Mouse (Mus musculus) brain, embryonic 14.5 days (tissue): ENCODE measurements at regions not wholly inside any gene's neighbourhood (a gene's known extent, or its start where the extent isn't known, plus 50 kb on each side); places are given as distances from the start of the nearest gene placed in this dataset.

Experiments
- DNase-seq: peaks from one replicate; pipeline ENCODE4 v3.0.0-alpha.2; 2011; ENCODE audit warnings: low read depth
- CTCF ChIP-seq: fragments of 200-500 bp; IDR thresholded peaks from 2 replicates; pipeline ENCODE4 v1.5.1; 2012; ENCODE audit warnings: inconsistent platforms, mild to moderate bottlenecking, moderate library complexity, borderline replicate concordance; ENCODE audit not compliant: insufficient read depth, insufficient read length; ENCODE audit errors: extremely low read depth
- POLR2A ChIP-seq: fragments of 200-500 bp; IDR thresholded peaks from 2 replicates; pipeline ENCODE4 v1.6.1; 2012; ENCODE audit warnings: mild to moderate bottlenecking, inconsistent platforms, borderline replicate concordance; ENCODE audit not compliant: poor library complexity, insufficient read depth, insufficient read length, severe bottlenecking; ENCODE audit errors: extremely low read depth

DNA sequence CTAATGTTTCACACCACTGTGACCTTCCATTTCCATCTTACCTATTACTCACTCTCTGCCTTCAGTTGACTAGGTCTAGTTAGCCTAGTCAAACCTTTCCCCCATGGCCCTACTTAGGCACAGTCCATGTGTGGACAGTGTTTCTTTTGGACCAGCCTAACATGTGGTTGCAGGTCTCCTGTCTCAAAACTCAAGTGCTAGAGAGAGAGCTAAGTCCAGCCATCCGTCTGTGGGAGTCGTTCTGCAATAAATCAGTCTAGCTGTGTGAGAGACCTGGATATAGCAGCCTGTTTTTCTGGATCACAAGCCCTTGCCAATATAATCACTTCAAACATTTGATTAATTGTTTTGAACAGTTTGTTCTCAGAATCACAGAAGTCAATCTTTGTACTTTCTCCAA is 57.2 kb upstream of the Arhgef26 start:
- no peak for TF ChIP-seq POLR2A
- TF ChIP-seq CTCF, result no peak
- DNase-seq, result no peak
